Mouse (Mus musculus): ENCODE data around the gene Commd8.
"Not testable (repeated sequence)": the region's sequence is repeated elsewhere in the genome, so short reads cannot be mapped to it uniquely, and the experiment has no call there.

The Commd8 gene

GRCm38 (mm10) chr5:72168285-72168621, 264 bp upstream of the Commd8 start:
- no peak for DNase-seq (ENCODE audit: low spot score)

GRCm38 (mm10) chr5:72164386-72164785, 3.6 kb downstream of the Commd8 start:
- DNase-seq (ENCODE audit: low spot score): no peak

DNA sequence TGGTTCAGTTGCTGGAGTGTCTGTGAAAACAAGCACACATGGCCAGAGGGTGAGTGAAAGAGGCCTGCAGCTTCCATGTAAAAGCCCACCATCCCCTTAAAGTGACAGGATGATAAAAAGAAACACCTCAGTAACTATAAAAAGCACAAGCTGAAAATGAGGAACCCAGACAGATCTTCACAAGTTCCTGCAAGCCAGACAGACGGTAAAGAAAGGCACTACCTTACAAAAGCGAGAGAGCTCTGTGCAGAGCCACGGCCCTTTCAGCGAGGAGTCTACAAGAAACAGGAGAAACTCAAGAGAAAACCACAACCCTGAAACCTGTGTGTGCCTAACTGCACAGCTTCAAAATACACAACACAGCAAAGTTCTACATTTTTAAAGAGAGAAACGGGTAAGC, 5.1 kb downstream of the Commd8 start:
- no peak for DNase-seq (ENCODE audit: low spot score)

DNA sequence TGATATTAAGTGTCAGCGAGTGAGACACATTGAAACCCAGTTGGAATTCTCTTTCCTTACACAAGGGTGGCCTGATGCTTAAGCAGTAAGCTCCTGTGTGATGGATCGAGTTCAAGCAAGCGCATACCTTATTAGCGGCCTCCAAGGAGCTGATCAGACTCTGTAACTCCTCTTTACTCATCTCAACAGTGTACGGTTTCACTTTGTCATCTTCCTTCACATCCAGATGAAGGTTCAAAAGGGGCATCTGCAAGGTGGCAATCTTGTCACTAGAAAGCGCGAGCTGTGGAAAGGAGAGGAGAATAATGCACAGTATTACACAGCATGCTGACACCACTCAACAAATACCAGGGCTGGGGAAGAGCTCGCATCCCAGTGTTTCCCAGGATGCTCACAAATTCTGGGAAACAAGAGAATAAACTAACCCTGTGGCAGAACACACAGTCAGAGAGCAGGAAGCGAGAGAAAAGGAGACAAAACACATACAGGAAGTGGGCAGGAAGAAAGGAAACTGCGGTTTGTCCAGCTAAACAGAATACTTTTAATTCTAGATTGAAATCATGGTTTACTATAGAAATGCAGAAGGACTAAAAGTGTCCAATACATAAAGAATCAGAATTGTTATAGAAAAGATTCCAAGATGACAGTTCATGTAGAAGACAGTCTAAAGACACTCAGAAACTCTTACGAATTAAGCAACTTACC, 7.1 kb downstream of the Commd8 start:
- no peak for DNase-seq (ENCODE audit: low spot score)

DNA sequence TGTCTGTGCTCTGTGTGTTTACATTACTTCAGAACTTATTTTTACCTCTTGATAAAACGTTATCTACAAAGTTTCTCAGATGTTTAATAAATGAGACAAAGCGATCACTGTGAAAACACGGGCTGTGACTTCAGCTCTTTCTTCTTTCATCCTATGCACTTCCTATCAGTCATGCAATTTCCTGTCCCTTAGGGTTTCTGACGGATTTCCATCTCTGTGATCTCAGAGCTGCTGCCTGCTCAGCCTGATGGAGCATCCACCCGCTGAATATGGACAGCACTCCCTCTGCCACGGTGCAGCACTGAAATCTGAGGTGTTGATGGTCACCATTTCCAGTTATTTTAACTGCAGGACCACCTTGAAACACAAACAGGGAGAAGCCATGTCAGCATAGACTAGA, 8.5 kb downstream of the Commd8 start:
- DNase-seq (ENCODE audit: low spot score): no peak

- DNase-seq (ENCODE audit: low spot score): peak; percentile 52
Observed at GRCm38 (mm10) chr5:72158667-72159066, 9.3 kb downstream of the Commd8 start.

DNA sequence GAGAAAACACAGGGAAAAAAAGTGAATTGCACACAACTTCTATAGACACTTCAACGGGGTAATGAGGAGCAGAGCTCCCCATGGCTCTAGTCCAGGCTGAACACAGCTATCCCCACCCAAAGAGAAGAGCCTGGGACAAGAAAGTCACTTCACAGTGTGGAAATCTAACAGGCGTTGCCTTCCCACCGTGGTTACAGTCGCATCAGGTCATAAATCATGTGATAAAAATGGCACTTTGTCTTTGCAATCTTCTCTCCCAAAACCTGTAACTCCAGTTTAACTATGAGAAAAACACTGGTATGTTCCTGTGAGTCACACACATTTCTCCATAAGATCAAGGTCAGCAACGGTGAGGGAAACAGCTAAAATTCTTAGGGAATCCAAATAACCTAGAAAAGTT, 11.4 kb downstream of the Commd8 start:
- DNase-seq (ENCODE audit: low spot score): no peak

DNA sequence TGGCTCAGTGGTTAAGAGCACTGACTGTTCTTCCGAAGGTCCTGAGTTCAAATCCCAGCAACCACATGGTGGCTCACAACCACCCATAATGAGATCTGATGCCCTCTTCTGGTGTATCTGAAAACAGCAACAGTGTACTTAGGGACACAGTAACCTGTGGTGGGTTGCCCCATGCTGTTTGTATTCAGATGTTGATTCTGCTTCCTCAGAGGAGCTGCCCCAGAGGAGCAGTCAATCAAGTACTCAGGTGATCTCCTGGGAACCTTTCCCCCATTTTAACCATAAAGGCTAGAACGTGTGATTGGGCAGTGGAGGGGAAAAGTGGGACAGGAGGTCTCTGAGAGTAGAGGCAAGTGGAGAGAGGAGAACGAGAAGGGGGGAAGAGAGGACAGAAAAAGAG, 12.3 kb downstream of the Commd8 start:
- DNase-seq (ENCODE audit: low spot score): not testable (repeated sequence)

DNA sequence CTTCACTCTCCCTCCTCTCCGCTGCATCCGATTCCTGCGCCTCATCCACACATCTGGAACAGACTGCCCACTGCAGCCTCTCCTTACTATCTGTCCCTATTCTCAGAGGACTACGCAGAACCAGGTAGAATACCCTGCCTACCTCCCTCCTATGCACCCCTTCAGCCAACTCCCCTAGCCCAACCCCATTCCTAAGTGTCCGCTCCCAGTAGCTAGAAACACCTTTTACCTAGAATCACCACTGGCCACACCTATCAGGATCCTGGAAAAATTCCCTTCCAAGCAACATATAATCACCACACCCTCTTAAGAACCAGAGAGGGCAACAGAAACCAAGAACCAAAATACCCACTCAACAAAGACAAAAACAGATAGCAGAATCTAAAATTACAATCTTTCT, 17.1 kb downstream of the Commd8 start:
- no peak for DNase-seq (ENCODE audit: low spot score)

DNA sequence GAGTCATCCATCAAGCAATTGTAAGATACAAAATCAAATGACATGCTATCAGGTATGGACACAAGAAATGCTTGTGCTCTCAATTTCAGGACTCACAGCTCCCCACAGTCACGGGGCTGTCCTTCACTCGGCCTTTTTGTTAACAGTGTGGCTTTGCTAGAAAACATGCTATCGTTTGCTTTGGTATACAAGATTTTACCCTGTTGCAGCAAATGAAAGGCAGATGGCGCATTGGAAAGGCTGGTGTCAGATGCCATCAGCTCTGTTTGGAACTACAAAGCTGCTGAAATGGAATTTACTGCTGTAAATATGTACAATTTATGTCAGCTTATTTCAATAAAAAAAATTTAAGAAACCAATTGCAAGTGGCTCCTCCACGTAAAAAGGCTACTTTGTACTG, 19.3 kb downstream of the Commd8 start:
- peak; percentile 41 for DNase-seq (ENCODE audit: low spot score)

GRCm38 (mm10) chr5:72139619-72140018, 28.4 kb downstream of the Commd8 start:
- no peak for DNase-seq (ENCODE audit: low spot score)

- DNase-seq (ENCODE audit: low spot score): no peak
Observed at GRCm38 (mm10) chr5:72138256-72138655, 29.7 kb downstream of the Commd8 start.

DNA sequence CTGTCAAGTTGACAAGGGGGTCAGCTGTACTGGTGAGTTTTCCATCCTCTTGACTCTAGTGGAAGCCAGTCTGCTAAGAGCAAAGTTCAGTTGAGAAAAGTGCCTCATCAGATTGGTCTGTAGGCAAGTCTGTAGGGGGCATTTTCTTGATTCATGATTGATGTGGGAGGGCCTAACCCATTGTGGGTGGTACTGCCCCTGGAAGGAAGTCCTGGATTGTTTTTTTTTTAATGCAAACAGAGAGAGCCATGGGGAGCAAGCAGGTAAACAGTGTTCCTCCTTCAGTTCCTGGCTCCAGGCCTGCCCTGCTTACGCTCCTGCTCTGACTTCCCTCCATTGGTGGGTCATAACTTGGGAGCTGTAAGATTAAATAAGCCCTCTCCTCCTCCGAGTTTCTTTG, 34.1 kb downstream of the Commd8 start:
- no peak for DNase-seq (ENCODE audit: low spot score)

DNA sequence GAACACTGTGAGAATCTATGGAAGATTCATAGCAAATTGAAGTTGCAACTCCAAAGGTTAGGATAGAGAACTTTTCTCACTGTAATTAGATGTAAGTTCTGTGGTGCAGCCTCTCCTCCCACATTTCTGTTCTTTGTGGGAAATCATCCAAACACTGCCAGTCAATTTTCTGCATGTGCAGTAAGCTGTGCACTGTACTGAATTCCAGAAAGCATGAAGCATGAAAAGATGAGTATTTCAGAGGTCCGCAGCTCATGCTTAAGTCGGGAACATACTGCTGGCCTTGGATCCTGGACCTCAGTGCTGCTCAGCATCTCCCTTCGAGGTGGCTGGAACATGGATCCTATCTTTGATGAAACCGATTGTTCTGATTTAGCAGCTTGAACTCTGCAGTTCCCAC, 41.3 kb downstream of the Commd8 start:
- DNase-seq (ENCODE audit: low spot score): no peak

DNA sequence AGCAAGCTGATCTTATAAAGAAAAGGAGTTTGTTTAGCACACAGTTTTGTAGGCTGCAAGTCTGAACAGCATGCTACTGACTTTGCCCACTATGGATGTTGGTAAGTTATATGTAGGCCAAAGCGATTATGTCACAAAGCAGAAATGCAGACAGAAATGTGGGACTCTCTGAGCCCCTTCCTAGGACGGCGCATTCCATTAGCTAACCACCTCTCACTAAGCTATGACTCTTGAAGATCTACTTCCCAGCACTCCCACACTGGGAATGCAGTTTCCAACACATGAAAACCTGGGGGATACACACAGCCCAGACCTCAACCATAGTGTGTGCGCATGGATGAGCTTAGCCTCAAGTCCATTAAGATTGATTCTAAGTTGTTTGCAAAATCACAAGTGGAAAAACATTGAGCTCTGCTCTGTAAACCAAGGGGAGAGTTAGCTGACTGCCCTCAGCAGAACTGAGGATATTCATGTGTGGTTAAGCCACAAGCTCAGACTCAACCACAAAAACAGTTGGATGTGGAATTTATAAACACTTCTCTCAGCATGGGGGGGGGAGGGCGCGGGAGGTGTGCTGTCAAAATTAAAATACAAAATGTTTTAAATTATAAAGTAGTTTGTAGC, 45.5 kb downstream of the Commd8 start:
- no peak for DNase-seq (ENCODE audit: low spot score)

Measured in layer of hippocampus, adult 11-12 months (tissue).